Mouse (Mus musculus) lung, adult 18-20 months (tissue): ENCODE measurements at regions not wholly inside any gene's neighbourhood (a gene's known extent, or its start where the extent isn't known, plus 50 kb on each side); places are given as distances from the start of the nearest gene placed in this dataset.

Experiments used
- DNase-seq, 2 experiments: peaks; one replicate each; pipeline ENCODE4 v3.0.0; 2022; ENCODE audit warnings: mixed read lengths in 2 of 2

DNA sequence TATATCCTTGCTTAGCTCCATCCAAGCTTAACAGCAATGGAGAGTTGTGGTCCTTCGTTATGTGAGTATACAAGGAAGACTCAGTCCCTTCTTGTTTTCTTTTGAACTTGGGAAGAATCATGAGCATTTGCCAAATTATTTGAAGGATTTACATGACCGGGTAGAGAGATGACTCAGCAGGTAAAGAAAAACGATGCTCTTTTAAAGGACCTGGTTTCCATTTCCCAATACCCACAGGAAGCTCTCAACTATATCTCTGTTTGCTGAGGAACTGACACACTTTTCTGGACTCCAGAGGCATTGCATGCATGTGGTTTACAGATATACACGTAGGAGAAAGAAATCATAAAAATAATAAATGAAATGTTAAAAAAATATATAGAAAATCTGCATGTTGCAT is 457.5 kb downstream of the Ppargc1a start:
- no peak for DNase-seq

DNA sequence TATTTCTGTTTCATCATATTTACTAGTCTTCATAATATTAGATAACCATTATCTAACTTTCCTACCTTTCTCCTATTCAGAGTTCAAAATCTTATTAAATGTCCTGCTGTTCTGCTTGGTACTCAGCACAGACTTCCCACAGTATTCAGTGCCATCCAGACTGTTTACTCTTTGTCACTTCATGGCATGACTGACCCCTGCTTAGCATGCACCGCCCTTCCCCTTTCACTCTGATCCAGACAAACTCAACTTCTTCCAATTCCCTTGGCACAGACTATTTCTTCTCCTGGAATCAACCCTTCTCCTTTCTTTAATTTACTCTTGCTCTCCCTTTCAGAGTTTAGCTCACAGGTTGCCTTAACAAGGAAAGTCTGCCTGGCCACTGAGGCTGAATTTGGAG is 458.8 kb downstream of the Ppargc1a start:
- DNase-seq: no peak

DNA sequence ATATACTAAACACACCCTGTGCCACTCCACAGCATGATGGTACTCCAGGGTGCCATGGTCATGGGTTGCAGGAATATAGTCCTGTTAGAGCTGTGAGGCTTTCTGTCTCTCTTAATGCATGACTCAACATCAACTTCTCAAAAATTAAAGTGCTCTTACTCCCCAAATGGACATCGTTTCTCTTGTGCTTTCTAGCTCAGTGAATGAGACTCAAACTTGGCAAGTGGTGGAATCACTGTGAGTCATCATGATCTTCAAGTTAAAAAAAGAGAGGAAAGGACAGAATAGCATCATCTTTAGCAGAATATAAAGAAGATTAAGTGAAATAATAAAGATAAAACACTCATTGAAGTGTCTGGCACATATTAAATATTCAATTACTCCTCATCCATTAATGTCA is 459.3 kb downstream of the Ppargc1a start:
- no peak for DNase-seq

DNA sequence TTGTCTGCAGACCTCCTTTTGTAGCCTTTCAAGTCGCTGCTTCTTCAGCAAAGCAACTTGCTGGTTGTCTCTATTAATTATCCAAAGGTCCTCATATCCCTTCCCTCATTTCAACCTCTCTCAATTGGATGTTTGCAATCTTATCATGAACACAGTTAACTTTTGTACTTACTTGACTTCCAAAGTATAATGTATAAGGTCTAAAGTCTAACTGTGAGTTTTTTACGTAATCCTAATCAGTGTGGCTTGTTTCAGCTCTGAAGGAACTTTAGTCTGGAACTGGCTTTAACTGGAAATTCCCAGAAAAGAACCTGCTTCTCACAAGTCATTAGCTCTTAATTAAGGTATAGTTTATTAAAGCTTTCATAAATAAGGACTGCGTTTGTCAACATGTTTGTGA is 467.6 kb downstream of the Ppargc1a start:
- no peak for DNase-seq

DNA sequence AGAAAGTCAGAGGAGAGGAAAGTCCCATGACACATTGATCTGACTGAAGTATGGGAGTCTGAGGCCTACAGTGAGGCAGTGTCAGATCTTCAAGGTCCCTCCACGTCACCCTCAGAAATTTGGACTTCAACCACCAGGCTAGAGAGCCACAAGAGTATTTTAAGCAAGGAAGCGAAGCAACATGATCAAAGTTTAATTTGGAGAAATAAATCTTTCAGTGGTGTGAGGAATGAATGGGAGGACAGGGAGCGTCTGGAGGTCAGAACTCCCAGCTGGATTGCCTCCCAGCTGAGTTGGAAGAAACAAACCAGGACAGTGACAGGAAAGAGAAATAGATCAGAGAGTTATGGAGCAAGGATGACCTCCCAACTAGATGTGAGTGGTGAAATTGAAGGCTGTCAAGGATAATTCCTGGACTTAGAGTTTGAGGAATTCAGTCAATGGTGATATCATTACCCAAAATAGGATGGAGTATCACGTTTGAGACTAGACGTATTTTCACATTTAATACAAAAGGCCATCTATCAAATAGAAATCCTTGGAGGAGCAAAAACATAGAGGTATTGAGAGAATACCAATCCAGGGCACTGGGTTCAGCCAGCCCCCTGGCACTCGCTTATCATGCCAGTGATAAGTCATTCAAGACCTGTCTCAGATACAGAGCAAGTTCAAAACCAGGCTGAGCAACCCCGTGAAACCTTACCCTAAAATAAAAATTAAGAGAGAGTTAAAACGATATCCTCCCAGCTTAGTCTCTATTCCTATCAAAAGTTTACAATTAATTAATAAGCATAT is 494.7 kb downstream of the Ppargc1a start:
- DNase-seq: peak; percentile 8 to 20

DNA sequence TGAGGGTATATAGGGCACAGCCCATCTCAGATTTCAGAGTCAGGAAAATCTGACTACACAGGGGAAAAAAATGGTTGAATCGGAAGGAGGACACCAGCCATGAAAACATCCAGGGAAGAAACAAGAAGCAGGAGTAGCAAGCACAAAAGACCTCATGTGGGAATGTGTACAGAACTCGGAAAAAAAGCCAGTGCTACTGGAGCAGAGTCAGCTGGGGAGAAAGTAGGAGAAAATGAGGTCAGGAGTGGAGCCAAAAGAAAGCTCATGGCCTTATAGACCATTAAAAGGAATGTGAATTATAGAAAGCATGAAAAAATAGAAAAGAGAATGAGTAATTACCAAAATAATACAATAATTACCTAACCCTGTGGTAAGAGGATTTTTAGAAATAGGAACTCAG is 495.4 kb downstream of the Ppargc1a start:
- peak in 1 of 2 experiments; percentile 20 for DNase-seq

DNA sequence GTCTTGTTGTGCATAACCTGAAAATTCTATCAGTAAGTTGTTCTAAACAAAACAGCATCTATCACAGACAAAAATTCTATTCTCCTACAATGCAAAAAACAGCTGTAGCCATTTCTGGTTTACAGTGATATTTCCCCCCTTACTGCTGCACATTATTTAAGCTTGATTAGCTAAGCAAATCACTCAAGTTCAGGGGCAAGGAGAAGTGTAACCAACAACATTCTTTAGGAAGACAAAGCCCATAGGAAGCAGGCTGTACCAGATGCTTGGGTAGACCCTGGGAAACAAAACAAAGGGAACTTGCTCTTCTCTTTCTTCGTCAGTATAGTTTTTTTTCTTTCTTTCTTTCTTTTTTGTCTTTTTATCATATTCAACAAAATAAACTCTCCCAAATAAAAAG is 497.9 kb downstream of the Ppargc1a start:
- no peak for DNase-seq

DNA sequence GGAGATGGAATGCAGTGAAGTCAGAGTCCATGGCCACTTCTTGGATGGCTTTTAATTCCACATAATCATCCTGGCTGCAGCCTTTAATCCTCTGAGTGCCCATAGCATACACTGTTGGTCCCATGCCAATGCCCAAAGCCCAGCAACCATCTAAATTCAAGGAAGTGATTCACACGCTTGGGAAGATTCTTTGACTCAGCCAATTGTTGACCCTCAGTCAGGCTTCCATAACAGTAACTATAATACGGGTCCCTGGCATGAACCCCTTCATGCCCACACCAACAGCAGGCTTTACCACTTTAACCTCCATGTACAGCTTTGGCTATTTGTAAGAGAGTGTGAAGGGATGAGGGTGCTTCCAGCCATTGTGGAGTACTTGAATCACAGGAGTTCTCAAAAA is 521.7 kb downstream of the Ppargc1a start:
- no peak for DNase-seq

DNA sequence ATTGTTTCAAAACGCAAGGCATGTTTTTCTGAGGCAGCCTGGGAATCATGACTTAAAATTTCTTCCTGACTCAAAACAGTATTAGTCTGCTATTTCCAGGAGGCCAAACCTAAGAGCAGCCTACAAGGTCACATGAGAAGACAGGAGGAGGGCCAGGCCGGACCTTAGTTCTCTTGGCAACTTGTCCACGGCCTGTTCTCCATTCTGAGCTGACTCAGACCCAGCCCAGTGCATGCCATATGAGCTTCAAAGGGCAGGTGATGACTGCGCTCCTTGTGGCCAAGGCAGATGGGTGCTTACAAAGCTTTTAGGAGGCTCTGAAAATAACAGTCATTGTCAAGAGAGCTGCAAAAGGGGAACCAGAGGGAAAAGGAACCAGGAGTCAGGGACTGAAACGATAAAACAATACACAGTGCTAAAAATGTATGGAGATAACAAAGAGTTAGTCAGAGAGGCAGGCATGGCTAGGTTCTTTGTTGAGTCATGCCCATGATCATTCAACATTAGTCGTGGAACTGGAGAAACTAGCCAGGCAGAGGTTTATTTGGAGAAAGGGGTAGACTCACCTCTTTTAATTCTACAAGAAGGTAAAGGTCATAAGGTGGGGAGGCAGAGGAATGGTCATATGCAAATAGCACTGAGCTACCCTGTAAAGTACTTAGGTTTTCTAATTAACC is 525.8 kb downstream of the Ppargc1a start:
- DNase-seq: no peak

DNA sequence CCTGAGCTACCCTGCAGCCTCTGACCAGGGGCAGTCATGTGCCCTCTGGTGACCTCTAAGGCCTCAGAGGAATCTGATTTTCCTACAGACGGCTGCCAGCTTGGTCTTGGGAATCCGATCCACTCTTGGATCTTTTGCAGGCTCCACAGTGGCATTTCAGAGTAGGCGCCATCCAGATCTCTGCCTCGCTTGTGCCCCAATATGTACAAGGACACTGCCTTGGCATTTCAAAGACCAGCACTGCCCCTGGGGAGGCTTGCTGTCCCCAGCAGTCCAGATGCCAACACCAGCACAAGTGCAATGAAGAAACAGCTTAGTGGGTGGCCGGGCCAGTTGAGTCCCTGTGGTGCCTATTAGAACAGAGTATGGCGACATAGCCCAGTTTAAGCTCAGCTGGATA is 526.6 kb downstream of the Ppargc1a start:
- DNase-seq: no peak

DNA sequence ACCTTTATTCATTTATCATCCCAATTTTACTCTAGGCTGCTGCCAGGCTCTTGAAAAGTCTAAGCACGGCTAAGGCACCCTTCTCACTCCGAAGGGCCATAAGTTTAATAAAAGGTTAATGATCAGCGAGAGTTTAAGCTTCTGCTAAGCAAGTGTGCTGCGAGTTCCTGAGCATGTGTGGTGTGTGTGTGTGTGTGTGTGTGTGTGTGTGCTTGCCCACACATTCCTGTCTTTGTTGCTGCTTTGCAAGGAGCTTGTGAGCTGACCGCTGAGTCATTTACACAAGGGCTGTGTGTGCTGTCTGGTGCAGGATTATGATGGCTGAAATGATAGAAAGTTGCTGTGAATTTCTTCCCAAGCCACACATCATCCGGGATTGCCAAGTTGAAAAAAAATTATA is 527.1 kb downstream of the Ppargc1a start:
- no peak for DNase-seq

DNA sequence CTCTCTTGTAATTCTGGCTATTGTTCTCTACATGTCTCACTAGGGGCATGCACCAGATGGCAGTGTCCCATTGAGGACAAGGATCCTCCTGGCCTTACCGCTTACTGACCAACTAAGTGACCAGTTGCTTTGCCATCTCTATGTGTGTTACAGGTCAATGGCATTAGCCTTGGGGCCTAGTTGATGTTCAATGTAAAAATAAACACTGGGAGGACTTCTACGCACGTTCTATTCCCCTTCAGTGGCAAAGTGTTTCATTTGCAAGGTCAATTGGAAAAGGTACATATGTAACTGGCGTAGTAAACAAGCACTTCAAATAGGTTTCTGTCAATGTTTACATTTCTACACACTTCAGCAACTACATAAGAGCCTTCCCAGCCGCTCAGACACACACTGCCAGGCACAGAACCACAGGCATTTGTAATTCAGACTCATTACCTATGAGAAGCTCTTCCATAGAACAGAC is 527.8 kb downstream of the Ppargc1a start:
- DNase-seq: peak; percentile 6 to 7

DNA sequence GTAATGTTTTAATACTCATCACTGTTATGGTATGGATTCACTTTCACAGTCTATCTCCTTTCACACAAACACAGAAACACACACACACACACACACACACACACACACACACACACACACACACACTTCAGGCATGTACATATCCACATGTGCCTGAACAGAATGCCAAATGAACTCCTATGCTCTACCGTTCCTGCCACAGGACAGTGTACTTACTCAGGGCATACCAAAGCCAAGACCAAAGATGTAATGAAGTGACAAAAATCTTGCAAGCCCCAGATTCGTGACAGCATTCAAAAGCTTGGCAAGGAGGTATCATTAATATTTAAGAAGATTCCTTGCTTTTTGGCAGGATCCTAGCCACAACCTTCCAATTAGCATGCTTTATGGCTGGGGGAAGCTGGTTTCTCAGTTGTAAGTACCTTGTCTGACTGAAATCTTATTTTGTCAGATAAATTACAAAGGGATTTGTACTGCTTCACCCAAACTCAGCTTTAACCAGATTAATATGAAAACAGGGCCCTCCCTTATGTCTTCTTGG is 531.0 kb downstream of the Ppargc1a start:
- no peak for DNase-seq

DNA sequence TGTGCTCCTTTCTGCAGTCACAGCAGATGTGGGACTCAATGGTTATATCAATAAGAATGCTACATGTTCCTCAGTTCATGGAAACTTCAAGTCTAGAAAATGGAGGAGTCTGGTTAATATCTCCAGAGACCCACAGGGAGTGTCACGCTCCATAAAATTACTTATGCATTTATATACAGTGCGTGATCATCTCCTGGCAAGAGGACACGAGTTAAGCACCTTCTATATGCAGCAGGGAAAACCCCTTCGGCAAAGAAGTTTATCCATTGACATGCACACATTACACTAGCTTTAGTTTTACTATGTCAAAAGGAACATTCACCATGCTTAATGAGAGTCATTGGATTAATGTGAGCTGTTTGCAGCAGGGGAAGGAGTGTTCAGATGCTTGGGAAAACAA is 538.6 kb downstream of the Ppargc1a start:
- no peak for DNase-seq

DNA sequence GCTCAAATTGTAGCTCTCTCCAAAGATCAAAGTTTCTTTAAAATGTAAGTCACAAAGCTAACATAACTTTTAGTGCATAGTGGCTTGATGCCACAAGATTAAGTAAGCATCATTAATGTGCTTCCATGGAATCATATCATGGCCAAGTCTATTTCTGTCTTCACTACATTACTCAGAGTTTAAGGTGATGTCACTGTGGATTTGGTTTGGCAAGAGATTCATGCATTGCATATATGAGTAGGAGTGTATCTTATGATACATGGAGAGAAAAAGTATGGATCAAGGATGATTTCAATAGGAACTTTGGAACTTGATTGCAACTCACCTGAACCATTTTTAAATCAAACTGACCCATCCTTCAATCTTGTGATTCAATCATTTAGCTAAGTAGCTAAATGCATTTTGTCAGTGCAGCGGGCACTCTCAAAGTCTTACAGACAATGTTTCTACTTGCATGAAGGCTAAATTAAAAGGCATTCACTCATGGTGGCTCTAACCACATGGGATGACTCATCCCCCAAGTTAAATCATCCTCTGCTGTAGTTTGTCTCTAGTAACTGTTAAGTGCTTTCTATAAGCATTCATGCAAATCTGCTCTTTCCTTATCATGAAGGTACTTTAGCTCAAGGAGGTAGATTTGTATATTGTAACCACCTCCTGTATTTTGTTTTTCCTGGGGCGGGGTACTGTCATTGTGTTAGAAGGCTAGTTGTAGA is 576.5 kb downstream of the Ppargc1a start:
- no peak for DNase-seq
